Mouse (Mus musculus): Measurements from ENCODE around the gene E130308A19Rik. TPM values are rescaled to one million over a fixed set of nuclear protein-coding genes. Genes with fewer than 3 reads are reported as not detected.

Gene E130308A19Rik
- total RNA-seq, 2 experiments from 2014 or later: 12.1 to 13.1 TPM

DNA sequence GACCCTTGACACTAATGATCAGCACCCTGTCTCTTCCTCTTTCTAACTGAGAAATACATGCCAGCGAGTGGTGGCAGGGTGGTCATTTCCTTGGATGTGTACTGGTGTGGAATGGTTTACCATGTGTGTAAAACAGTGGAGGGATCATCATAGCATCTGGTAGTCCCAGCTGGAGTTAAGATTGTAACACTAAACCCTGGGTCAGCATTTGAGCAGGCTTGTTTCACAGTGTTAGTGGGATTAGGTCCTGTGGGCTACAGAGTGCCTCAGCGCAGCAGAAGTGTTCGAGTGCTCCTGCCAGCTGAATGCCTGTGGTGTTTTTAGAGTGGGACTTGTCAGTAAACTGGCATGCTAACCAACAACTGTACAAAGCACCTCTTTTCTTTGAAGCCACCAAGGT, 42.0 kb downstream of the E130308A19Rik start:
- DNase-seq (ENCODE audit: extremely low spot score in 1 of 2, low spot score in 2 of 2): no peak
- TF ChIP-seq CTCF (IDR thresholded peaks at IDR 0.05): no peak
- no peak overlapping the region for H3K27ac ChIP-seq
- intact Hi-C loops (cut with DNase I): no loop called here
- no peak overlapping the region for H3K4me3 ChIP-seq

DNA sequence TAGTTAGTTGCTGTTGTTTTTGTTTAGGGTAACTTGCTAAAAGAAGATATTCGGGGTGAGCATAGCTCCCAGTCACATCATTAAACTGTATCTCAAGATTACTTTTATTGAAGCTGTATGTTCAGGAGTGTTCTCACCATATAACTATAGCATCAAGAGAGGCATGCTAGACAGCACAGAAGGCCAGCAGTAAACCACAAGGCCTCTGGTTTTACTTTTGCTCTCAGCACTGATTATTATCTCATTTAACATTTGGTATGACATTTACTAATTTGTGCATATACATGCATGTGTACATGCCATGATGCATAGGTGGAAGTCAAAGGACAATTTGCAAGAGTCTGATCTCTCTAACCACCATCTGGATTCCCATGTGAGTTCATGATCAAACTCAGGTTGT, 43.1 kb downstream of the E130308A19Rik start:
- intact Hi-C loops (cut with DNase I): no loop called here
- no peak for DNase-seq (ENCODE audit: extremely low spot score in 1 of 2, low spot score in 2 of 2)
- Histone ChIP-seq H3K27ac (no peak overlapping the region), H3K4me3 (no peak overlapping the region)
- TF ChIP-seq CTCF (IDR thresholded peaks at IDR 0.05): no peak

DNA sequence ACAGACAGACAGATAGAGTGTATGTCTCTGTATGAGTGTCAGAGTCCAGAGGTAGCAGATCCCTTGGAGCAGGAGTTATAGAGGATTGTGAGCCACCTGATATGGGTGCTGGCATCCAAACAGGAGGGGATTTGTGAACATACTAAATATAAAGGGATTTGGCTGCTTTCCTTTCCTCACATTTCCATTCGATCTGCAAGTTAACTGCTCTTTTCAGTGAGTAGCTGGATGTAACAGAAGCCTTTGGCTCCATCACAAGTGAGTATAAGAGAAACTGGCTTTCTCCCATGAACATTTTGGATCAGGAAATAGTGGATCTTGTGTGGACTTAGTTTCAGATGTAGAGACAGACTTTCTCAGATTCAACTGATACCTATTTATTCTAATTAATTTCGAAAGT, 44.0 kb downstream of the E130308A19Rik start:
- TF ChIP-seq CTCF (IDR thresholded peaks at IDR 0.05): no peak
- intact Hi-C loops (cut with DNase I): no loop called here
- no peak for DNase-seq (ENCODE audit: extremely low spot score in 1 of 2, low spot score in 2 of 2)
- Histone ChIP-seq H3K27ac (no peak overlapping the region), H3K4me3 (no peak overlapping the region)

GRCm38 (mm10) chr4:59673423-59674117, 47.6 kb downstream of the E130308A19Rik start:
- DNase-seq (ENCODE audit: extremely low spot score in 1 of 2, low spot score in 2 of 2): no peak
- intact Hi-C loops (cut with DNase I): no loop called here
- no peak overlapping the region for H3K4me3 ChIP-seq
- no peak for TF ChIP-seq CTCF (IDR thresholded peaks at IDR 0.05)
- H3K27ac ChIP-seq: no peak overlapping the region

GRCm38 (mm10) chr4:59674929-59675679, 49.1 kb downstream of the E130308A19Rik start:
- no peak for DNase-seq (ENCODE audit: extremely low spot score in 1 of 2, low spot score in 2 of 2)
- TF ChIP-seq CTCF (IDR thresholded peaks at IDR 0.05): no peak
- intact Hi-C loops (cut with DNase I): no loop called here
- no peak overlapping the region for H3K4me3 ChIP-seq
- no peak overlapping the region for H3K27ac ChIP-seq

- TF ChIP-seq CTCF (IDR thresholded peaks at IDR 0.05): no peak
- DNase-seq (ENCODE audit: extremely low spot score in 1 of 2, low spot score in 2 of 2): no peak
- intact Hi-C loops (cut with DNase I): no loop called here
- H3K4me3 ChIP-seq: no peak overlapping the region
- H3K27ac ChIP-seq: no peak overlapping the region
These were observed 49.7 kb downstream of the E130308A19Rik start for GRCm38 (mm10) chr4:59675699-59676098.

GRCm38 (mm10) chr4:59681383-59681782, 55.4 kb downstream of the E130308A19Rik start:
- TF ChIP-seq CTCF (IDR thresholded peaks at IDR 0.05): no peak
- no peak for DNase-seq (ENCODE audit: extremely low spot score in 1 of 2, low spot score in 2 of 2)
- Histone ChIP-seq H3K27ac (no peak overlapping the region), H3K4me3 (no peak overlapping the region)
- intact Hi-C loops (cut with DNase I): no loop called here

- no peak overlapping the region for H3K27ac ChIP-seq
- intact Hi-C loops (cut with DNase I): no loop called here
- TF ChIP-seq CTCF (IDR thresholded peaks at IDR 0.05): no peak
- DNase-seq (ENCODE audit: extremely low spot score in 1 of 2, low spot score in 2 of 2): no peak
- H3K4me3 ChIP-seq: no peak overlapping the region
These were observed 56.5 kb downstream of the E130308A19Rik start for GRCm38 (mm10) chr4:59682491-59682890.

DNA sequence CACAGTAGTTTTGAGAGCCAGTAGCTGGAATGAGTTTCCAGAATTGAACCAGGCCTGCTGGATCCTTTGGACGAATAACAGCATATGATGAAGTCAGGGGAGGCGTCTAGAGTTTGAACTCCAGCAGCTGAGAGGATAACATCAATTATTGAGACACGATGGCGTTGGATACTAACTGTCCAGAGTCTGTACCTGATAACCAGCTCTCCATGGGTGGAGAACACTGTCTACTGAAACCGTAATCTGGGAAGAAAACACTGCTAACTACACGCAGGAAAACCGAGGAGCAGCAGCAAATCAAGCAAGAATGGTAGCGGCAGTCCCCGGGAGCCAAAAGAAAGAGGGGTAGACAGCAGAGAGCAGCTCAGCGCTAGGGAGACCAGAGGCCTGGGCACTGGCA, 56.9 kb downstream of the E130308A19Rik start:
- DNase-seq (ENCODE audit: extremely low spot score in 1 of 2, low spot score in 2 of 2): no peak
- H3K4me3 ChIP-seq: no peak overlapping the region
- no peak overlapping the region for H3K27ac ChIP-seq
- TF ChIP-seq CTCF (IDR thresholded peaks at IDR 0.05): no peak
- intact Hi-C loops (cut with DNase I): no loop called here

DNA sequence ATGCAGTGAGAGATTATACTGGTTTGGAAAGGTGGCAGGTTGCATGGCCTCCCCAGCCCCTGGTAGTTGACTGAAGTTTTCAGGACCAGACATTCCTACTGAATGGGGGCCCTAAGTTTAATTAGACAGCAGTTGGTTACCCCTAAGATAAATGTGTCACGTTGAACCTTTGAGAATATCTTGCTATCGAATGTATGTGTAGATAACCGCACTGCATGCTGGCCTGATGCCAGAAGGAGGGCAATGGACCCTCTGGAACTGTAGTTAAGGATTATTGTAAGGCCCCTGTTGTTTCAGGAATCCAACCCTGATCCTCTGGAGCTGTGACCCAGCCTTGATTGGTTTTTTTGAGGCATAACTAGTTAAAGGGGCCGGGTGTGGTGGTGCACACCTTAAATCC, 58.3 kb downstream of the E130308A19Rik start:
- intact Hi-C loops (cut with DNase I): no loop called here
- Histone ChIP-seq H3K27ac (no peak overlapping the region), H3K4me3 (no peak overlapping the region)
- no peak for DNase-seq (ENCODE audit: extremely low spot score in 1 of 2, low spot score in 2 of 2)
- TF ChIP-seq CTCF (IDR thresholded peaks at IDR 0.05): no peak

DNA sequence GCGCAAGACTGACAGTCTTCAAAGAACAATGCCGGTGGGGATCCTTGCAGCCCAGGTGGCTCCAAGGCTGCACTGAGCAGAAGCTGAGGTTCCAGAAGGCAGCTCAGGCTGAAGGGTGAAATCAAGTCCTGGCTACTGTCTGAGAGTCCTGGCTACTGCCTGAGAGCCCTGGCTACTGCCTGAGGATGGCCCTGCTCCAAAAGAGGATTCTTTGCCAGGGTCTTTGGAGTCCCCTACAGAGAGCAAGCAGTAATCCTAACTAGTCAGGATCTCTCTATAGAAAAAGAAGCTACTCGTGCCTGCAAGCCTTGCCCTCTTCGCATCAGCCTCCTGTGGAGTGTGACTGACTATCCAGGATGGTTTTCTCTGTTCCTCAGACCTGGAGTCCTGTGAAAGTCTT, 60.7 kb downstream of the E130308A19Rik start:
- no peak for TF ChIP-seq CTCF (IDR thresholded peaks at IDR 0.05)
- DNase-seq (ENCODE audit: extremely low spot score in 1 of 2, low spot score in 2 of 2): no peak
- no peak overlapping the region for H3K27ac ChIP-seq
- H3K4me3 ChIP-seq: no peak overlapping the region
- intact Hi-C loops (cut with DNase I): no loop called here

DNA sequence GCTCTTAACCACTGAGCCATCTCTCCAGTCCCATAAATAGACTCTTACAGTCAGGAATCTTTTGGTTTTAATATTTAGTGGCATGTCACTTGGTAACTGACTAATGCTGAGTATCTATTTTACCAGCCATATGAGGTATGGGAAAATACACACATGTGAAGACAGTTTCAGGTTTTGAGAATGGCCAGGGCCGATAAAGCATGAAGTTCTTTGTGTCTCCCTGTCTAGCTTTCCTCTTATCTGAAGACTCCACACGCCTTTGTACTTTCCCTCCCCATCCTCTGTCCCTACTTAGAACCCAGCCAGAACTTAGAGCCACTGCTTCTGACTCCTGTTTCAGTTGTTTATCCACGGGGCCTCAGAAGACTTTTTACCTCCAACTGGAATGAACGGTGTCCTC, 63.0 kb downstream of the E130308A19Rik start:
- no peak for TF ChIP-seq CTCF (IDR thresholded peaks at IDR 0.05)
- intact Hi-C loops (cut with DNase I): no loop called here
- no peak for DNase-seq (ENCODE audit: extremely low spot score in 1 of 2, low spot score in 2 of 2)
- Histone ChIP-seq H3K27ac (no peak overlapping the region), H3K4me3 (no peak overlapping the region)

- no peak overlapping the region for H3K4me3 ChIP-seq
- intact Hi-C loops (cut with DNase I): loop anchor here (5.0 kb wide), 1 partner anchor 38 kb away; no protein-coding TSS in a partner anchor
- no peak for TF ChIP-seq CTCF (IDR thresholded peaks at IDR 0.05)
- no peak overlapping the region for H3K27ac ChIP-seq
- DNase-seq (ENCODE audit: extremely low spot score in 1 of 2, low spot score in 2 of 2): no peak
These were observed 64.1 kb downstream of the E130308A19Rik start for GRCm38 (mm10) chr4:59690145-59690544.
